Mouse (Mus musculus): Measurements from ENCODE around the gene Slc25a26.

The Slc25a26 gene

DNA sequence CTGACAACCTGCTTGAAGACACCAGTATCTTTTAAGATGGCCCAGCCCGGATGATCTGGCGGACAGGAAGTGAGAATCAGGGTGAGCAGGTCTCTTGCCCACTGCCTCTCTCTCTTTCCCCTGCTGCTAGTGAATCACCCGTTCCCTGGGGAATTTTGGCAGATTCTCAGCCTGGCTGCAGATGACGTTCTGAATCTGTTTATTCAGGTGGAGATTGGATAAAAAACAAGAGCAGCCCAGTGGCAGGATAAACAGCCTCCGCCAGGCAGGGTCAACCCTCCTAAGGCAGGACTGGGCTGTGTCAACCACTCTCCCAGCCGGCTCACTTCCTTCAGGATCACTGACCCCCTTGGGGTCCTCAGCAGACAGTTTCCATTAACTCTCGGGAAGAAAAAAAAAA lies 140.2 kb downstream of the Slc25a26 start:
- DNase-seq (ENCODE audit: low spot score), result peak; percentile 39

DNA sequence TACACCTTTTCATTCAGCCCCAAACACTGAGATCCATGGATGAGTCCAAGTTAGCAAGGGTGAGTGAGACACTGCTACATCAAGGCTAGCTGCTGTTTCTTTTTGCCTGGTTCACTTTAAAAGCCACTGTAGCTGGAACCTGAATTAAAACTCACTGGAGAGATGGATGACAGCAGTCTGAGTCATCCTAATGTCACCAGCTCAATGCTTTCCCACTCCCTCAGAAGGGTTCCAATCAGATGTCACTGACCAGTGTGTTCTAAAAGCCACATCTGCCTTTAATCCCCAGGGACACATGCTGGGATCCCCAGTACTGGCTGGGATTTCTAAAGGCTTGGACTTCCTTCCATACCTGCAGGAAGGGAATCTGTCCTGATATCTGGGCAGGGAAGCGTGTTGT lies 141.9 kb downstream of the Slc25a26 start:
- no peak for DNase-seq (ENCODE audit: low spot score)

DNA sequence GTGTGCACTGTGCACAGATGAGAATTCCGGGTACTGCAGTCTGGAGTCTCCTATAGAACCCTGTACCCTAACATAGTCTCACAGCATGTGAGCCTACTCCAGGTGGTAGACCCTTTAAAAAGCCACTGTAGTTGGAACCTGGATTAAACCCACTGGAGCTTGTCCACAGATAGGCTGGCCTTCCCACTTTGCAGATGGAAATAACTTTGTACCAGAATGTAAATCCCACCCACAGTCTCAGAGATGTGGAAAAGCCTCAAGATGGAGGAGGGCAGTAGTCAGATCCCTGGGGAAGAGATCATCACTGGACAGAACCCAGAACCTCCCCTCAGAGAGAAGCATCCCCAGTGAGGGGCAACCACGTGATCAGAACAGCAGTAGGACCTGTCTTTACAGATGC lies 143.9 kb downstream of the Slc25a26 start:
- DNase-seq (ENCODE audit: low spot score), result no peak

DNA sequence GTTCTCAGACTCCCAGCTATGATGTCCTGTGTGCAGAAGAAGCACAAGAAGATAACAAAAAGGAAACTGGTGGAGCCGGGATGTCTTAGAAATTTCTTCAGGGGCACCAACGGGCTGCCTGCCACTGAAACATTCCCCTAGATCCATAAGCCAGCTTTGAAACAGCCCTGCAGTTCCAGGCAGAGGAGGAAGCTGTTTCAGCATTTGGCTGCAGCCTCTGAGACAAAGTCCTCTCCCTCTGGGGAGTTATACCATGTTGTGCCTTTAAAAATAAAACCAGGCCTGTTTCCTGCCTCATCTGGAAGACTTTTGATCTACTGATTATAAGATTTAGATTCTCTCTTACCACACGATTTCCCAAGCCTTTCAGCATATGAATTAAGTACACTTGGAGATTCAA lies 144.5 kb downstream of the Slc25a26 start:
- DNase-seq (ENCODE audit: low spot score), result no peak

DNA sequence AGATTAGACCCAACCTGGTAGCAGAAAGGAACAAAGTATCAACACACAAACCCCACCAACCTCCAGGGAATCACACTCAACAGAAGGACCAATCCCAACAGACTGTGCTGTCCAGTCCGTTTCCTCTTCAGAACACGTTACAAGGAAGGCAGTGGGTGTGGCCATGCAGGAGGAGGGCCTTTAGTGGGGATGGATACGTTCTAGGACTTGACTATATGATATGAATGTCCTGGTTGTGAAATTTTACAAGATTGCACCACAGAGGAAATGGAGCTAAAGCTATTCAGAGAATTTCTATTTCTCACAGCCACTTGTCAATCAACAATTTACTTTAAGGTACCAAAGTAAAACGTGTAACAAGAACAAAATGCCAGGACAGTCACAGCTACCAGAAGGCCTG lies 145.6 kb downstream of the Slc25a26 start:
- DNase-seq (ENCODE audit: low spot score), result no peak

DNA sequence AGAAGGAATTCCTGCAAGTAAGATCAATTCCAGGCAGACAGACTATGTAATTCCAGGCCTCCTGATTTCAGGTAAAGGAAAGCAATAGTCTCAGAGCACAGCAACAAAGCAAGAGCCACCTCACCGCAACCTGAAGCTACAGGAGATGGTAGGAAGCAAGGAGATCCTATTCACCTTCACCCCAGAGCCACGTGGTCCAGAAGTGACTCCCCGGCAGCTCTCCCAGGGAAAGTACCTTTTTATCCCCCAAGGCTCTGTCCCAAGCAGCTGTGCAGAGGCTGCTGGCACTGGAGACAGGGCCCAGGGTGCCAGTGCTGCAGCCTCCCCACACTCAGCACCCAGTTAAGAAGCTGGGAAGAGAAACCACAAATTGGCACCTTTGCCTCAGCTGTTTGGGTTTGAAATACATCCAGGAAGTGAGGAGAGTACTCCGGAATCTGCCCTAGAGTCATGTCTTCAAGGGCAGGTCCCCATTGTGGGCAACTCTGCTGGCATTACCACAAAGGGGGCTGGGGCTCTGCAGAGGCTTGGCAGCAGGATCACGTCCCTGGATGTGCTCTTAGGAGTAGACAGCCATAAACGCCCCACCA lies 146.2 kb downstream of the Slc25a26 start:
- DNase-seq (ENCODE audit: low spot score), result no peak

DNA sequence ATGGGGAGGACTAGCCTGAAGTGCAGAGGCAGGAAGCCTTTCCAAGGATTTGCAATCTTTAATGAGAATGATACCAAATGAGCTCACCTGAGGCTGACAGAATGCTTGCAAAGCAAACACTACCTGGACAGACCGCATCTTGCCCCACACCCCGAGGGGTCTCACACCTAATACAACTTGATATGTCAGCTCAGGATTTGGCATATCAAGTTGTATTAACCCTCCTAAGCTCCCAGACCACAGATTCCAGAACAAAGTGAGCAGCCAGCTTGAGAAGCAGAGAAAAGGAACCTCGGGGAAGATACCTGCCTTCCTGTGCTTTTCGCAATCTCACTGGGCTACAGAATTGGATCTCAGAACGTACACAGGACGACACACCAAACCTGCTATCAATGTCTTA lies 146.8 kb downstream of the Slc25a26 start:
- no peak for DNase-seq (ENCODE audit: low spot score)

DNA sequence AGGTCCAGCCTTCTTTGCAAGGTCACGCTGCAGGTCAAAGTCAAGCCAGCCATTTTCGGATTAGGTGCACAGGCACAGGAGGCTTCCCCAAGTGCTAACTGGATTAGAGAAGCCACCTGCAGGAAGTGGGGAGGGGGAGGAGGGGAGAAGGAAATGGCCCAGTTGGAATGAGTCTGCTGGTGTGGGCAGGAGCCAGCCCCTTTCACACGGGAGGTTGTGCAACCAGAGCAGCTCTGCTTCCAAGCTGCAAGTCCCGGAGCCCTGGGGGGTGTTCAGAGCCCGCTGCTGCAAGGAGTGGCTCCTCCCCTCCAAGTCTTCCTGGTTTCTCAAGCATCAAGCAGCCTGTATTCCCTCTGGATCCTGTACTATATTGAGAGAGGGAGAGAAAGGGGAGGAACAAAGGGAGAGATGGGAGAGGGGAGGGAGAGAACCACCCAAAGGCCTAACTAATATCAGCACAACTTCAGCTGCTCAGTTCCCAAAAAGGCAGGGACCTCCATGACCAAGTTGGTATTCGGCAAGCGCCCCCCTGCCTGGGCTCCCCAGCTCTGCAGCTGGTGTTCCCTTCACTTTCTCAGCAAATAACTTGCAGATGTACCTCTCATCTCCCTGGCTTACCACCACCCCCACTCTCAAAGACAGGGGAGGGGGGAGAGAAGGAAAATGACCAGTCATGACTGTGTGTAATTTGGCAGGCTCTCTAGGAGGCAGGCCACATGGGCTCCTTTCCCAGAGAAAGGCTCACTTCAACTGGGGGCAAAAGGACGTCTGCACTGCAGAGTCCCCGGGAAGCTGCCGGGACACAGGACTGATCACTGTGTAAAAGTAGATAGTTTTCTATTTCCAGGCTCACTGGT lies 147.7 kb downstream of the Slc25a26 start:
- peak; percentile 43 for DNase-seq (ENCODE audit: low spot score)

DNA sequence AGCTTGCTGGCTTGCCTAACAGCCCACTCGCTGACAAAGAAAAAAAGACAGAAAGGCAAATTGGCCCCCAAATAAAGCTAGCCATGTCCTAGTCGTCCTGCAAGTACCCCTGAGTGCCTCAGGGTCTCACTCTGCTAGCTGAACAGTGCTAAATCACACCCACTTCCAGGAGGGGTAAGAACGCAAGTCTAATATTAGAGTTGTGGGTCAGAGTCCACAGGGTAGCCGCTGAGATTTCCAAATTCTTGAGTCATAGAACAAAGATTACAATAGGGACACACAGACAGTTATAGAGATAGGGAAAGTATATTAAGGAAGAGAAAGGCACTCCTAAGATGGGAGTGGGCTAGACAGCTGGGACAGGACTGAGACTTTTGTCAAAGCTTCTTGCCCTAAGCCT lies 148.4 kb downstream of the Slc25a26 start:
- no peak for DNase-seq (ENCODE audit: low spot score)

DNA sequence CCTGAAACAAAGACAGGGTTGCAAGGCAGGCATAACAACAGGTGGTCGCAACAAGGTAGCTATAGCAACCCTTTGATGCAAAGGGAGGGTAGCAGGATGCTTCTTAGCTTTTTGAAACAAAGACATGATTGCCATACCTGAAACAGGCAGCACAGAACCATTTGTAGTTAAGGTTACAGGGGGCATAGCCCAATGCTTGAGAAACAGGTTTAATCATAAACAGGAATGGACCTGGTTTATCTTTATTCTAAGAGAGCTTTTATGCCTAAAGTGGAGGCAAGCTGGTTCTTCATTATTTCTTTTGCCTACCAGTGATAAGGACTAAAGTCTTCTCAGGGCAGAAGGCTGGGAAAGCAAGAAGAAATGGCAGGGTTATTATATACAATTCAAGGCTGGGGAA lies 149.5 kb downstream of the Slc25a26 start:
- no peak for DNase-seq (ENCODE audit: low spot score)

DNA sequence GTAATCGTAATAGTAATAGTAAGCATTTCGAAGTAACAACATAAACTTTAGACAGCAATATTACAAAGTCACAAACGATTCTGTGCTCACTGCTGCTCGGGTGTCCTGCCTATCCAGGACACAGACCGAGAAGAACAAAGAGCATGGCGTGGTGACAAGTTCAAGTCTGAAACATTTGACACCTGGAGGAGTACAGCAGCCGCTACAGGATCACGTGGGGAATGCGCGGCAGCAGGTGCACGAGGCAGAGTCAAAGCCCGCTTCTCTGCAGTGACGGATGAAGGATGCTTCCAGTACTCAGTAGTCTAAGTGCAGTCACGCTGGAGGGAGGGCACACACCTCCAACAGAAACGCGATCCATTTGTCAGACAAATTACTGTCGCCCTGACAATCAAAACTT lies 151.4 kb downstream of the Slc25a26 start:
- no peak for DNase-seq (ENCODE audit: low spot score)

DNA sequence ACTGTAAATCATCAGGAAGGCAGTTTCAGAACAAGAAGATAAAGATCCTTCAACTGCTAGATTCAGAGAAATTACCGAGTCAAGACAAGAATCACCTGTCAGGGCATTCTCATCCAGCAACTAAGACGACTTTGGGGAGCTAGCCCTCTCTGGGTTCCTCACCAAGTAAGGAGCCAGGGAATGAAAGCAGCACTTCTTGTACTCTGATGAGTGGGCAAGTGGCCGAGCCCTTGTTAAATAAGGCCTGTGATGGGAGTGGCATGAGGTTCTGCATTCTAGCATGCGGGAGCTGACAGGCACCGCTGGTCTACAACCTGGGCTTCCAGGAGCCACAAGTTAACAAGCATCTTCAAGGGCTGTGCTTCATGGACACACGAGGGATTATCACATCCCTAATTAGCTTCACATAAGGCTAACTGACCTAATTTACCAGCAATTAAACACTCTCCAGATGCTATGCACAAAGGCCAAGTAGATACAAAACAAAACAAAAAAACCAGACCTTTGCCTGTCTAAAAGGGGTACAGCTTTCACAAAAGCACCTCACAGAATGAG lies 152.6 kb downstream of the Slc25a26 start:
- no peak for DNase-seq (ENCODE audit: low spot score)

DNA sequence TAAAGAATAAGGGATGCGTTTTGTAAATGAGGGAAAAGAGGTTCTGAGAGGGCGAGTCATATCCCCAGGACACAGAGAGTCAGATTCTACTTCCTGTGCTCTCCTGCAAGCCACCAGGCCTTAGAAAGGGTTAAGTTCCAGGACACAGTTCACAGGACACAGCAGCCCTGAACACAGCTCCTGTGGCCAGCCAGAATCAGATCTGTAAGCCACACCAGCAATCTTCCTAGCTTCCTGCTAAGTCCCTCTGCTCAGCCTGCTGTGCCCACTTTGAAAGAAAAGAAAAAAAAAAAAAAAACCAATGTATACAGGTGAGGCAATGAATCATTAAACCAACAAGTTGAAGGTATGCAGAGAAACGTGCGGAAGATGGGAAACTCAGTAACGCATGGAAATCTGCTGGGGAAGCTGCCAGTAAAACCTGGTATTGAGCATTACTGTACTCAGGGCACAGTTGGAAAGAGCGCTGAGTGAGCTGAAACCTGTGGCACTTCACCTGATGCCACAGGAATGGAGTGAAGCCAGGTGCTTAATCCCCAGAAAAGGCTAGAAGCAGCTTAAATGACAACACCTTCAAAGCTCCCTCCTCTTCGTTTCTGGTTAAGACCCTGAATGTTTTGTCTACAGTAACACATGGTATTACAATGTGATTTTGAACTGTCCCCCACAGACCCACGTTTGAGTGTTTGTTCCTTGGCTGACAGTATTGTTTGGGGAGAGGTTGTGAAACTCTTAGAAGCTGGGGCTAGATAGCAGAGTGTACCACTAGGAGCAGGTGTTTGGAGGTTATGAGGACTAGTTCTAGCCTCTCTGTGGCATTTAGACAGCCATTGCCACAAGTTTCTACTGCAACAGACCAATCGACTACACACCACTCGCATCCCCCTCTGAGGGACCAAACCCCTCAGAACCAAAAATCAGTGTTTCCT lies 153.5 kb downstream of the Slc25a26 start:
- no peak for DNase-seq (ENCODE audit: low spot score)

Data from layer of hippocampus, adult 11-12 months (tissue).